Mouse (Mus musculus) testis, adult 2 months (tissue): ENCODE results near the gene Spon1.

Experiments
- CTCF ChIP-seq: fragments of 200-500 bp; IDR thresholded peaks from 2 replicates; pipeline ENCODE4 v1.5.1; 2012; ENCODE audit warnings: low read depth, mild to moderate bottlenecking, inconsistent platforms, low read length, moderate library complexity; ENCODE audit not compliant: control insufficient read depth, insufficient read depth, insufficient replicate concordance
- POLR2A ChIP-seq: fragments of 200-500 bp; IDR thresholded peaks from 2 replicates; pipeline ENCODE4 v1.6.1; 2012; ENCODE audit warnings: low read depth, mild to moderate bottlenecking, inconsistent platforms, low read length, moderate library complexity; ENCODE audit not compliant: control insufficient read depth

GRCm38 (mm10) chr7:113839431-113839830 lies 73.6 kb downstream of the Spon1 start:
- TF ChIP-seq CTCF = no peak
- TF ChIP-seq POLR2A = no peak
